Mouse (Mus musculus) adrenal gland, postnatal 36 days (tissue): ENCODE data around the gene Pkd1l3. TPM values are rescaled to one million over a fixed set of nuclear protein-coding genes. Genes with fewer than 3 reads are reported as not detected.

Experiments
- DNase-seq, 2 experiments: peaks; one replicate each; pipeline ENCODE4 v3.0.0; 2021; ENCODE audit warnings: mixed read lengths in 1 of 2
- total RNA-seq, 2 experiments: library from RNA; stranded (reverse); gene quantifications; 2 replicates each; pipeline ENCODE4 v1.2.3; 2021

The Pkd1l3 gene
- total RNA-seq, 2 experiments from 2014 or later: 0.23 to 0.33 TPM

DNA sequence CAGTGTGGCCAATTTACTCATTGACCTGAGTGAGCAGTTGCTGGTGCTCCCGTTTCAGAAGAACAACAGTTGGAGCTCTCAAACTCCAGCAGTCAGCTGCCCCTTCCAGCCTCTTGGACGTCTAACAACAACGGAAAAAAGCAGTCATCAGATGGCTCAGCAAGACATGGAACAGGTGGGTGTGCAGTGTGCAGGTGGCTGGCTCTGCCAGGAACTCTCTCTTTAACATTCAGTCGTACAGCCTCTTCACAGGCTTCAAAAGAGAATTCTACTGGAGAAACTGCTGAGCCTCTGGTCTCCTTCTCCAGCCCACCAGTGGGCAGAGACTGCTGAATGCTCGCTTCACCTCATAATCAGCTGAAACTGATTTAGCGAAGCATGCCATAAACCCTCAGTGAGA lies 14.3 kb downstream of the Pkd1l3 start:
- DNase-seq: no peak

DNA sequence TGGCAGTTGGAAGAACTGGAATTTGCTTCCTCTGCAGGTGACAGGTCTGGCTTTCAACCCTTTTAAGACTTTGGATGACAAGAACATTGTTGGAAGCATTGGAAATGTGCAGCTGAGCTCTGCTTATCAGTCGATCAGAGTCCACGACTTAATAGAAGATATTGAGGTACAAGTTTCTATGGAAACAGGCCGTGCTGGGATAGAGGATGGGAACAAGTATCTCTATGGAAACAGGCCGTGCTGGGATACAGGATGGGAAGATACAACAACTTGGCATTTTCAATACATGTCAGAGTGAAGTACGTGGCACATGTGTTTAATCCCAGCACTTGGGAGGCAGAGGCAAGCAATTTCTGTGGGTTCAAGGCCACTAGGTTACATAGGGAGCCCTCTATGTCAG lies 18.2 kb downstream of the Pkd1l3 start:
- no peak for DNase-seq

DNA sequence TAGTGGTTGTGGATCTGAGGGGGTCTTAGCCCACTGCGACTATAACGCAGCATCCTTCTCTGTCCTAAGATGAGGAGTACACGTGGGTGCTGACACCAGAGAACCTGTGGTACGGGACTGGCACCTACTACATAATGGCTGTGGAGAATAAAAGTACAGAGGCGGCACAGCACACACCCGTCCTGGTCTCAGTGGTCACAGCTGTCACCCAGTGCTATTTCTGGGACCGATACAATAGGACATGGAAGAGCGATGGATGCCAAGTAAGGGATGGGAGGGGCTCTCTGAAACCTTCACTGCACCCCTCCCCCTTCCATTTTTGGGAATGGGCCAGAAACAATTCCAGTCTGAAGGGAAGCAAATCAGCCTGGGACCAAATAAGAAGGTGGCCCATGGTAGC lies 20.8 kb downstream of the Pkd1l3 start:
- no peak for DNase-seq

DNA sequence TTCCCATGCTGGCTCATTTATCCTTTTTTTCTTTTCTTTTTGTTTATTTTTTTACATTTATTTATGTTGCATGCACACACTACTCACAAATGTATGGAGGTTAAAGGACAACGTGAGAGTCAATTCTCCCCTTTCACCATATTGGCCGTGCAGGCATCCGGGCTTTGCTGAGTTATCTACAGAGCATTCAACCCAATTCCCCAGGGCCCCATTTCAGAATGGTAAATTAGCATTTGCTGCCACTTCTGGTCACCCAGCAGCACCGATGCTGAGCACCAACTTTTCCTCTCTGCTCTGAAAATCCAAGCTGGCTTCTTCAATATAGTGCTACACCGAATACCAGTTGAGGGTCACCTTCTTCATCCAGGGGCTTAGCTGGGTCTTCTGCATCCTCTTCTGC lies 24.5 kb downstream of the Pkd1l3 start:
- DNase-seq: no peak

DNA sequence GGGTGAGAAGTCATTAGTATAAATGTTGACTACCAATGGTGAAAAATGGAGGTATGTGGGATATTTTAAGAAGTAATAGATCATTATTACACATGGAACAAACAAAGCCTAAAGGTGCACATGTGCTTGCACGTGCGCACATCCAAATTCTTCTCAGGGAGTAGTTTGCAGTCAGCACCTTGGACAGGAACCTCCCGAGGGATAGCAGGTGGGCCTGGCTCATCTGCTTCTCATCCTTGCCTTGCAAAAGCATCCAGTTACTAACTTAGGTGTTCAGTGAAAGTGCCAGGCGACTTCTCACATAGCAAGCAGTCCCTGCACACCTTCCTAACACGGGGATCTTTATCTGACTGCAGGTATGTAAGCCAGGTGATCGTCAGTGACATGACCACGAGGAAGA lies 26.1 kb downstream of the Pkd1l3 start:
- DNase-seq: no peak

DNA sequence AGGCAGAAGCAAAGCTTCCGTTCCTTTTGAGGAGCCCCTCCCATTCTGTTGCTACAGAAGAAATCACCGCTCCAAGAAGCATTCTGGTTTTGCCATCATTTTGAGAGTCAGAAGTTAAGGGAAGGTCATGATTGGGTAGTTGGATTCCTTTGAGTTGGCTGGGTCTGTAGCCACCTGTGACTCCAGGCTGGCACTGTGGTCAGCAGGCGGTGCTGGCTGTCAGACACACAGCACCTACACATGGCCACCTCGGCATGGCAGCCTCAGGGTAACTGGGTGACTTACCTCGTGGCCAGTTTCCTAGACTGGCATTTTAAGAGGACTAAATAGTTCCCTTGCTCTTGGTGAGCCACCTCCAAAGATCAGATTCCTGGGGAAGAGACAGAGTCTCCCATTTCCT lies 26.9 kb downstream of the Pkd1l3 start:
- DNase-seq: no peak

DNA sequence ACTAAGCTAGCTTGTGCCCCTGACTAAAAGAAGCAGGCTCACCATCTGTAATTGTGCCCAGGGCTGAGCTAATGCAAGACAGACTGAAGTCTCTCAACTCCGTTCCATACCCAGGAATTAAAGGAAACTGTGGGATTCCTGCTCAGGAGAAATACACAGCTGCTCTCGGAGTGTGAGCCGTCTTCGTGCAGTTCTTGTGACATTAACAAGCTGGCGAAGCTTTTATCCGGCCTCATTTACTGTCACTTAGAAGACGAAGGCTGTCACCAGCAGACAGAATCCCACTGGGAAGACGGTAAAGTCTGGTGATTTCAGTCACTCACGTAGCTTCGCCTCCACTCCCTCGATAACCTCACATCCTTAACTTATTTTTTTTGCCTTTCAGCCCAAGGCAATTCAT lies 33.0 kb downstream of the Pkd1l3 start:
- no peak for DNase-seq

DNA sequence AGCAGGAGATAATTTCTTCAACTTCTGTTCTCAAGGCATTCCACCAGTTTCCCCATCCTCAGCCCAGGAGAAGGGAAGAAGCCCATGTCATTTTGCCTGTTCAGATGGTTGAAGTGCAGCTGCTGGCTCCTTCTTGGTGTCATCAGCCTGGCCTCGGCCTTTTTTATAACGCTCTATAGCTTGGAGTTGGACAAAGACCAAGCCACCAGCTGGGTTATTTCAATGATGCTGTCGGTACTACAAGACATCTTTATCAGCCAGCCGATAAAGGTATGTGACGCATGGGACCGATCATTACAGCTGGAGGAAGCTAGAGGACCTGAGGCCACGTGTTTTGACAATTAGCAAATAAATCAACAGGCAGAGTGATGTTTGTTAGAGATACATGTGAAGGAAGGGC lies 34.2 kb downstream of the Pkd1l3 start:
- DNase-seq: no peak

DNA sequence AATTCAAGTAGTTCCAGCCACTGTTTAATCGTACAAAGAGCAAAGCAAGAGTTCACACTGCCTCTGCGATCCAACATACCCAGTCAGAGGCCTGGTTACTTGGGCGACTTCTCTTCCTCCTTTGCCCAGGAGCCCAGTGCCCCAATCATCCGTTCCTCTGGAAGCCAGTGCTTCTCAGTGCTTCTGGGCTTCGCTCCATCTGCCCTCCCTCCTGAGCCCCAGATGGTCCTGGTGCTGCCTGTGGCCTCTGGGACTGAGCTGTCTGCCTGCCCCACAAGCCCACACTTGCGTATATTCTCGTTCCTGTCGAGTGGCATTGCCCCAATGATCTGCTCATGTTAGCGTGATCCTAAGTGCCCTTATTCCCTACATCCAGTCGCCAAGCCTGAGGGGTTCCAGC lies 36.5 kb downstream of the Pkd1l3 start:
- DNase-seq: no peak

DNA sequence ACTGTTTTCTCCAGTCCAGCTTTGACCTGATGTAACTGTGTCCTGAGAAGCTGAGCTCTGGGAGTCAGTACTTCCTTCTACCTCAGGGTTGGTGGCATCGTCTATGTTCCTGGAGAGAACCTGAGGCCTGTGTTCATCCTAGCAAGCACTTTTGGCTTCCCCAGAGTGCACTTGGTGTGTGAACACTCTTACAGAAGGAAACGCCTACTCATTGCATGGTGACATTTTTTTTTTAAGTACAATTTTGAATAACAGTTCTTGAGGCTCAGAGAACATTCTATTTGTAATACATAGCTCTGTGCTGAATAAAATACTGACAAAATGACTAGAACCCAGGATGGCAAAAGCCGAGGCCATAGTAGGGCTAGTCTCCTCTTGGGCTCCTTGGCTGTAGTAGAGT lies 42.5 kb downstream of the Pkd1l3 start:
- DNase-seq: no peak

DNA sequence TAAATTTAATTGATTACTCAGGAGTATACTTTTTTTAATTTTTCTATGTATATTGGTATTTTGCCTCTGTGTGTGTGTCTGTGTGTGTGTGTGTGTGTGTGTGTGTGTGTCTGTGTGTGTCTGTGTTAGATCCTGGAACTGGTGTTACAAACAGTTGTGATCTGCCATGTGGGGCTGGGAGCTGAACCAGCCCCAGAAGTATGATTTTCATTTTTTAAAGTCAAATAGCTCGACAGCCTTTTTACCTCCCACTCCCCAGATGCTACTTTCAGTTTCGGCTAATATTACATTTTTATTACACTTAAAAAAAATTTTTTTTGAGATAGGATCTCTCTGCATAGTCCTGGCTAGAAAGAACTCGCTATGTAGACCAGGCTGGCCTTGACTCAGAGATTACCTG lies 48.0 kb downstream of the Pkd1l3 start:
- no peak for DNase-seq

DNA sequence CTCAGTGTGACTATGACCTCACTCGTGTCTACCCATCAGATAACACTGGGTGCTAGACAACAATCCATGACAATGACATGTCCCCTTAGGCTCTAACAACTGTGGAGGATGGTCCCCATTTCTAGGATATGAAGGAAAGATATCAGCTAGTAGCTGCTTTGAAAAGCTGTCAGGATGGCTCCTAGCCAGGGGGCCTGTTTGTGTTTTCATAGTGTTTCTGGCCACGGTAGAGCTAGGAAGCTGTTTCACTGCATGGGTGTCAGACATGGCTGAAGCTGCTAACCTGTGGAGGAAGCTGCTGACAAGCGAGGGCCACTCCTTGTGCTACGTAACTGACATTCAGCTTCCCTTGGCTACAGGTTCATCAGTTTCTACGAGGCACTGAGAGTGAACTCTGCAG lies 52.3 kb downstream of the Pkd1l3 start:
- no peak for DNase-seq

DNA sequence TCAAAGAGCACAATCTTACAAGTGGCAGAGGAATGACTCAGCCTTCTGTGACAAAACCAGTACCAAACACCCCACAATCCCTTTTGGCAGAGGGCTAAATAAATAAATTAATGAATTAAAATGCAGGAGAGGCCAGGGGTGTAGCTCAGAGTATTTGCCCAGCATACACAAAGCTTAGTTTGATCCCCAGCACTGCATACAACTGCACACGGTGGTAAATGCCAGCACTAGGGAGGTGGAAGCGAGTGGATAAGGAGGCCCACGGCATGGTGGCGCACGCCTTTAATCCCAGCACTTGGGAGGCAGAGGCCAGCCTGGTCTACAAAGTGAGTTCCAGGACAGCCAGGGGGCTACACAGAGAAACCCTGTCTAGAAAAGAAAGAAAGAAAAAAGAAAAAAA lies 58.3 kb downstream of the Pkd1l3 start:
- no peak for DNase-seq

DNA sequence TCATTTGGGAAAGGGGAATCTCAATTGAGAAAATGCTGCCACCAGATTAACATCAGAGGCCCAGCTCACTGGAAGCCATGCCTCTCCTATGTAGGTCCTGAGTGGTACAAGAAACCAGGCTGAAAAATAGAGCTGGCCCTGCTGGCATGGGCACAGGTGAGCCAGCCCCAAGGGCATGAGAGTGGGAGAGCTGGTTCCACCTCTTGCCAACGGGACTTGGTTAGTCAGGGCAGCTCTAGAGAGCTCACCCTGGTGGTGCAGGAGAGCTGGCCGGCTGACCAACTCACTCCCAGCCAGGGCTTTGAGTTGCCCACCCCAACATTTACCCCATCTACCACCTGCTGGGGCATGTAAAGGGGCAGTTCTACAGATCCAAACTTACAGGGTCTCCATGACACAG lies 59.3 kb downstream of the Pkd1l3 start:
- DNase-seq: no peak

DNA sequence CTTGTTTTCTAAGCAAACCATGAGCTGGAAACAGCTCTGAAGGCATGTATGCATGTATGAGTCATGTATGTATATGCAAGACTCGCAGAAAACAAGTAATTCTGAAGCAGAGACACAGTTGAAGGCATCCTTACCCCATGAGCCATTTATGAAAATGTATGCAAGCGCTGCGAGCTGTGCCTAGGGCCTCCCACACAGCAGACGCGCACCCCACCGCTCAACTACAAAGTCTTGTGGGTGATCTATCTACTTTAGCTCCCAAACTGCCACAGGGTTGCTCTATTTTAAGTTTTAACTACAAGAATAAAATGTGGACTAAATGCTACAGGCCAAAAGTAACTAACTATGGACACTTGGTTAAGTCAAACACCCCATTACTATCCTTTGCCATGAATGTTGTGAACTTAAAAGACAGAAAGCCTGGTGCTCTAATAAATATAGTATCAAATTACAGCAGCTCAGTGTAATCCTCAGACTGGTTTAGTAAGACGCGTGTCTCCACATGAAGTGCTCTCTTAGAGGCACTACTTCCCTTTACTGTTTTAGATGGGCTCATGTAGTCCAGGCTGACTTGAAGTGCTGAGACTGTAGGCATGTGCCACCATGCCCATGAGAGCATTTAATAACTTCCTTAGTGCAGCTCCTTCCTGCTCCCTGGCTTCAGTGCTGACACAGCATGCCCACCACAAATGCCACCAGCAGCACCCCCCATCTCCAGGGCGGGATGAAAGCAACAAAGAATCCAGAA lies 61.8 kb downstream of the Pkd1l3 start:
- DNase-seq: no peak

DNA sequence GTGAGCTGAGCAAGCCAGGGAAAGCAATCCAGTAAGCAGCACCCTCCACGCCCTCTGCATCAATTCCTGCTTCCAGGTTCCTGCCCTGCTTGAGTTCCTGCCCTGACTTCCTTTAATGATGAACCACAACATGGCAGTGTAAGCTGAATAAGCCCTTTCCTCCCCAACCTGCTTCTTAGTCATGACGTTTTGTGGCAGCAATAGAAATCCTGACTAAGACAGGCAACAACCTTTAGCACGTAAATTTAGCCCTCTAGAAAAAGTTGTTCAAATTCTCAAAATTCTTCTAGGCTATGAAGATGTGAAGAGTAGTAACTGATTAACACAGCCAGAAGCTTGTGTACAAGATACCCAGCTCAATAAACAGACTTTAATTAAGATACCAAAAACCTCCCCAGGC lies 67.2 kb downstream of the Pkd1l3 start:
- no peak for DNase-seq

DNA sequence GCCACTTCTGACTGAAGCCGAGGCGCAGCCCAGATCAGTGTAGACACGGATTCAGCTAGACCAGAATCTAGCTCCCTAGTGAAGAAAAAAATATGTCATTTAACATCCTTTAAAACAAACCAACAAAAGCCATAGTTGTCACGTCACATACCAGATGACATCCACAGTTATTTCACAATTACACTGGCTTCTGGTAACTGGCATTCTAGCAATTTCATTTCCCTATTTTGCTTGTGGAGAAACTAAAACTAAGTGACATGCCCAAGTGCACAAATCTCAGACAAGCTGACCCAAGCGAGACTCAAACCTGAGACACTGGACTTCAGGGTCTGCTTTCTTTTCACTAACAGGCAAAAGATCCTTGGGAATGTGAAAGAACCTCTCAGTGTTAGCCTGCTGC lies 67.8 kb downstream of the Pkd1l3 start:
- DNase-seq: no peak

DNA sequence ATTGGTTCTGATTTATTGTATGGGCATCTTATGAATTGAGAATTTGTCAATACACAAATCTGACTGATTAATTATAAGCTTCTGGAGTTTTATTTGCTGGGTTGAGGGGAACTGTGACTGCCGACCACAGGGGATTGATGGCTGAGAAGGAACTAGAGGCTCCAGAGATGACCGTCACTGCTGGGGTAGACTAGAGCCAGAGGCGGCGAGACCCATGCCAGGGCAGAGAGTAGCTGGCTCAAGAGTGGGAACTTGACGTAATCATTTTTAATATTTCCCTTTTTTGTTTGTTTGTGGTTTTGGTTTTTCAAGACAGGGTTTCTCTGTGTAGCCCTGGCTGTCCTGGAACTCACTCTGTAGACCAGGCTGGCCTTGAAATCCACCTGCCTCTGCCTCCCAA lies 72.9 kb downstream of the Pkd1l3 start:
- no peak for DNase-seq

DNA sequence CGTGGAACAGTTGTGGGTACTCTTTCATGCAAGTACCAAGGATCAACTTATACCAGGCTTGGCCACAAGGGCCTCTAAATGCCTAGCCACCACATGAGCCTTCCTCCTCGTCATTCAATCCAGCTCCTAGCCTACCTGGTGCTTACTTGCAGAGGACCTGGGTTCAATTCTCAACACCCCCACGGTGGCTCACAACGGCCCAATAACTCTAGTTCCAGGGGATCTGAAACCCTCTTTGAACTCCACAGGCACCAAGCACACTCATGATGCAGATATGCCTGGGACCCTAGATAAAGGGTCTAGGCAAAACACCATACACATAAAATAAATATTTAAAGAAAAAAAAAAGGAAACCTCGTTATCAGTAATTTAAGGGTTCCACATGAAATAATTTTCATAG lies 77.5 kb downstream of the Pkd1l3 start:
- DNase-seq: no peak

DNA sequence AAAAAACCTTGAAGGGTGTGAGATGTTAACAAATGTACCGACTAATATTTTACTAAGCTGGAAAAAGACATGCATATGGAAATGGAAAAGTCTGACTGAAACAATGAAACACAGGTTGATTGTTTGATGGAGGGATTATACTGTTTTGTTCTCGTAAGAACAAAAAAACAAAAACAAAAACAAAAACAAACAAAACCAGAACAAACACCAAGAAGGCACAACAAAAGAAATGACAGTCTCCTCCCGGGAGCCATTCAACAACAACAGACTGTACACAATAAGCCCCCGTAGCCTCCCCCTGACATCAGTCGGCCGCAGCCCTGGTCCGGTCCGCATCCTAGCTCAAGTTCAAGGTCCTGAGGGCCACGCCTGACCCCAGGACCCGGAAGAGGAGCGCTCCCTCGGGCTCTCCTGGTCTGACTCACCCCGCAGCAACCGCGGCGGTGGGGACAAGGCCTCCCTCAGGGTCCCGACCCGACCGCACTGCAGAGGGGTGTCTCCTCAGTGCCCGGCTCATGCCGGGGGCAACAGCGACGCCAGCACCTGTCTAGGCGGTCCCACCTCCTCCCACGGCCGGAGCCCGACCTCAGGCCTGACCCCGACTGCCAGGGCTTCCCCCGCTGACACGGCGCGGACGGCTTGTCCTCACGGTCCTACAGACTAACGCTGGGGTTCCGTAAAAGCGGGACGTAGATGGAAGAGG lies 78.3 kb downstream of the Pkd1l3 start:
- DNase-seq: peak; percentile 72 to 79

DNA sequence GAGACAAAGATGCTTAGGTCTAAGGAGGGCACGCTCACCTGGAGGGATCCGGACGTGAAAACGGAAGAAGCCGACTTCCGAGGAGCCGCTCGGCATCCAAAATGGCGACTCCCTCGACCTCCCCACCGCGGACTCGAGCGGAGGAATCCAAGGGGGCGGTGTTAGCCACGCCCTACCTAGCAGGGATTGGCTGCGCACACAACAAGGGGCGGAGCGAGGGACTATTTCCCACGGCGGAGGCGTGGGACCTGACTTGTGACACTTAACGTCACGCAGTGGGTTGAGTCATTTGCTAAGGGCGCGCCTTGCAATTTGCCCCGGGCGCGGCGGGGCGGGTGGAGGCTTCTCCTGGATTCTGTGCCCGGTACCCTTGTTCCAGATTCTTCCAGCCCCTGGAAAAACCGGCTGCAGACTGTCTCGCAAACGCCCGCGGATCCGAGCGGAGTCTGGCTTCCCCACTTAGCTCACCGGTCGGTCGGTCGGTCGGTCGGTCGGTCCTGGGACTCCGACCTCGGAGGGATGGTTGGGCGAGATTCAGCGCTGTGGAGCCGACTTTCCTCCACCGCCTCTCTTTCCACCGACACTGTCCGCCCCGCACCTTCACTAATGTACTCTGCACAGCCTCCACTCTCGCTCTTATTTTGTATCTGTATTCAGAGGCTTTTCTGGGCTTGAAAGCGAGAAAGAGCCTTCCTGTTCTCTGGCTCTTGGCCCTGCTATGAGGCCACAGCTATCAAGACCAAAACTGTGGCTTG lies 79.0 kb downstream of the Pkd1l3 start, which contains the start of gene Ist1:
Gene Ist1 (minus strand): TSS at position 115 of the 755 bp plus-strand sequence.
- peak; percentile 98 for DNase-seq

DNA sequence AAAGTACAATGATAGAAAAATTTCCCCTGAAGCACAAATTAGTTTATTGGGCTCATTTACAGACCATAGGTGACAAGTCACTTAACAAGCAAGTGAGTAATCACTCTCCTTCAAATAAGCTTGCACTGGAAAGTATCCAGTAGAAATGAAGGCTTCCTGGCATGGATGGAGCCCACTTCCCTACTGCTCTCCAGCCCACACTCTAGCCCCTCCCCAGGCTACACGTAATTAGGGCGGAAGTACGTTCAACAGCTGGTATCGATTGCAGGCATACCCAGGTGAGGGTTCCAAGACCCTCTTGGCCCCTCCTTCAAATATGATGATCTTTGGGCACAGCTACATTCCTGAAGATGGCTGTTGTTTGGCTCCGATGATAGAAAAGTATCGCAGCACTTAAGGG lies 79.8 kb downstream of the Pkd1l3 start:
- no peak for DNase-seq

DNA sequence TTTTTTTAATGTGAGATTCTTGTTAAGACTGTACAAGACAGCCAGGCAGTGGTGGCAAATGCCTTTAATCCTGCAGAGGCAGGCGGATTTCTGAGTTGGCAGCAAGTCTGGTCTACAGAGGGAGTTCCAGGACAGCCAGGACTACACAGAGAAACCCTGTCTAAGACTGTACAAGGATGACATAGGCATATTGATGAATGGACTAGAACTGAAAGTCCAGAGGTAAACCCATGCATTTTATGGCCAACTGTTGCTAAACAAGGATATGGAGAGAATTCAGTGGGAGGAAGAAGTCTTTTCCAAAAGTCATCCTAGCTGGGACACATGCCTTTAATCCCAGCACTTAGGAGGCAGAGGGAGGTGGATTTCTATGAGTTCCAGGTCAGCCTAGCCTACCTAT lies 83.4 kb downstream of the Pkd1l3 start:
- DNase-seq: no peak
